Mouse (Mus musculus): Measurements from ENCODE around the gene Ube2d1. TPM values are rescaled to one million over a fixed set of nuclear protein-coding genes. Genes with fewer than 3 reads are reported as not detected.

Ube2d1 gene
- polyA plus RNA-seq, 1 experiment = 17.0 TPM

DNA sequence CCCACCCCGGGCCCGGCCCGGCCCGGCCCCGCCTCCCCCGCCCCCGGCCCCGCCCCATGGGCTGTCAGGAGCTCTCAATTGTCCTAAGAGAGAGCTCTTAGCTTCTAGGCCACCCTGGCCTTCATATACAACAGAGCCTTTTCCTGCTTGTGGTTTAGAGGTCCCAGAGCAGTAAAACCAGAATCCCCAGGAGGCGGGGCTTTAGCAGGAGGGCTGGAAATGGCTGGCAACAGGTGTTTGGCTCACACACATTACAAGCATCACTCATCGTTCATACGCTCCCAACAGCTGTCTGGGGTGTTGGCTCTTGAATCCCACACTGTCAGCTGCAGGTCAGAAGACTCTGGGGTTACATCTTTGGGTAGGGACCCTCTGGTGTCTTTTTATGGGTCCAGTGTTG, 7.2 kb upstream of the Ube2d1 start:
- 3% methylated on average over 11 of the region's 11 CpGs for WGBS
- no peak for DNase-seq (ENCODE audit: low read depth, low spot score)

DNA sequence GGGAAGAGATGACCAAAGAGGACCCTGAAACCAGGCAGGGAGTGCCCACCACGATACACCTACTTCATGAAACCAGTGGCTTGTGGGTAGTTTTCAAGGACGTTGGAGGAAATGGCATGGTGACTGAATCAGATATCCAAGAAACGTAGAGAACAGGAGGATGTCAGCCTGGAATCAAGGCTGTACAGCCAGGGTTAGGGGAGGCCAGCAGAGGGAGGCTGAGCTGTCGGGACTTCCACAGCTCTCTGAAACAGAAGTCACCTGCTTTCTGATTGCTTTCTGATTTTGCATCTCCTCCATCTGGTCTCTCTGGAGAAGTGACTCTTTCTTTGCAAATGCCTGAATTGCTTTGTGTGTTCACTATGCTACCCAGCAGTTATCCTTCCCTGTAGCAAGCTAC, 6.7 kb upstream of the Ube2d1 start:
- no peak for DNase-seq (ENCODE audit: low read depth, low spot score)
- WGBS = 22% methylated on average over 4 of the region's 4 CpGs

DNA sequence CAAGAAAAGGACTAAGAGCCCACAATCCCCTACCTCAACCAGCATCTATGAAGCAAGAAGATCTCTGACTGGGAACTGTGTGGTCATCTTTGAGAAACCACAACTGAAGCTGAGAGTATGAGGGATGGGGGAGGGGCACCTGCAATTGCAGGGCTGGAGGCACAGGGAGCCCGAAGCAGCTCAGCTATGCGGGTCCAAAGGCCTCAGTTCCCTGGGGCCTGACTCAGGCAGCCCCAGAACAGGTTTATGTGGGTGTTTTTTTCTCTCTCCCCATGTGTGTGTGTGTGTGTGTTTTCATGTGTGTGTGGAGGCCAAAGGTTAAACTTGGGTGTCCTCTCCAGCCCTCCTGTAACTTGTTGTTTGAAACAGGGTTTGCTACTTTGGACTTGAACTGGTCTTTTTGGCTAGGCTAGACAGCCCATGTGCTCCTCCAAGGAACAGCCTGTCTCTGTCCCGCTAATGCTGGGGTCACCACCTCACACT, 6.2 kb upstream of the Ube2d1 start:
- no peak for DNase-seq (ENCODE audit: low read depth, low spot score)
- WGBS = 39% methylated on average over 3 of the region's 3 CpGs

DNA sequence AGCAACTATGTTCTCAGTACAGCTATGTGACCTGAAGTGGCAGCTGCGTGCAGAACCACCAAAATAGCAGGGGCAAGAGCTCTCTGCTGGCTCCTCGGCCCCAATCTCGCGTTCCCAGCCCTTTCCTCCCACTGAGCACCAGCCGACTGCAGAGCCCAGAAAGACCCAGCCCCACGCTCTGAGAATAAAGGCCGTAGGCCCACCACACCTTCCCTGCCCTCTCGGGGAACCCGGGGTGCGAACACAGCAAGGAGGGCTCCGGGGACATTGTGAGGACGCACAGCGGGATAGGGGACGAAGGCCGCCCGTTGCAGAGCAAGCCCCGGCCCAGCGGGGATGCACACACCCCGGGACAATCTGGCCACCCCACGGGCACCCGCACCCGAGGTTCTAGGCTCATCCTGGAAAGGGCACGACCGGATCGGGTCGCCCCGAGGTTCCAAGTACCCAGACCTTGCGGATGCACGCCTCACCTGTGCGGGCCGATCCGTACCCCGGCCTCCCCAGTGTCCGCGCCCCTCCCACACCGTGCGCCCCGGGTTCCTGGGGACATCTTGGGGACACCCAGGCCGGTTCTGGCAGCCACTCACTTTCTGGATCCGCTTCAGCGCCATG, 444 bp downstream of the Ube2d1 start:
- WGBS = under 1% methylated on average over 41 of the region's 41 CpGs
- DNase-seq (ENCODE audit: low read depth, low spot score) = no peak

DNA sequence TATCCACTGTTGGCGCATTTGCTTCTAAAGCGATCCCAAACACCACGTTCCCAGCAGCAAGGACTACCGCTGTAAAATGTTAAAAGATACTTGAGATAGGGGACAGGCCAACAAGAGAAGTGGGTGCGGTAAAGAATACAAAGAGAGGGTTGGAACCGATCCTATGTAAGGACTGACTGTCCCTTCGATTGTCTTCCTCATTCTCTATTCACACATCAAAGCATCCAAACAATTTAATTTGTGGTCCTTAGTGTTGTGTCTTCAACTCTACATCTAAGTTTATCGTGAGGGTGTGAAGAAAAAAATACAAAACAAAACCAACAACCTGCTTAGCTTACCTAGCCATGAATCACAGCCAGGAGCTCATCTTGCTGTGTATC, 941 bp downstream of the Ube2d1 start:
- 11% methylated on average over 8 of the region's 8 CpGs for WGBS
- no peak for DNase-seq (ENCODE audit: low read depth, low spot score)

DNA sequence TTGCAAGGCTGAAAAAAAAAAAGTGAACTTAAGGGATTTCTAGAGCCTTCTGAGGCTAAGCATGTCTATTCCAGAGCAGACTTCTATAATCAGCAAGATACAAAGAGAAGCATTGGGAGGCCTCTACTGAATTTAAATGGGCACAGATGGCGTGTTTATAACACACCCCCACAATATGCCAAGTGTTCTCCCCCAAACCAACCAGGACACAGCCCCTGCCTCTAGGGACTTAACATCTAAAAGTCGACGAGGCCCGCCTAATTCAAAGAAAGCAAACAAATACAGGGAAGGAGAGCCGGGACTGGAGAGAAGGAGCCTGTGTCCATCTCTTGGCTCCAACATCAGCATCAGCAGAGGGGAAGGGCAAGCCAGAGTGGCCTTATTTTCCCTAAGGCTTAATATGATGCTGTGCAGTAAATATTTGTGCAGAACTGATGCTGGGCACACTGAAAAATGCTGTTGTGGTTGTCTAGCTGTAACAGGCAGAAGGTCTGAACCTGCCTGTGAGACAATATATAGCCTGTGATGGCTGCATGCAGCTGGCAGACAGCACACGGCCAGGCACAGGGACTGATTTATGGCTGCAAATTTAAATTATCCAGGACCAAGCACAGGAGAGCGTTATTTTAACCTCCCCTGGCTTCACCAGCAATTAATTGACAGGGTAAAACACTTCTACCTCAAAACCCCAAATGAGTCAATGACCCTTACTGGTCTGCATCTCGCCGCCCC, 11.9 kb downstream of the Ube2d1 start:
- WGBS = 64% methylated on average over 9 of the region's 9 CpGs

DNA sequence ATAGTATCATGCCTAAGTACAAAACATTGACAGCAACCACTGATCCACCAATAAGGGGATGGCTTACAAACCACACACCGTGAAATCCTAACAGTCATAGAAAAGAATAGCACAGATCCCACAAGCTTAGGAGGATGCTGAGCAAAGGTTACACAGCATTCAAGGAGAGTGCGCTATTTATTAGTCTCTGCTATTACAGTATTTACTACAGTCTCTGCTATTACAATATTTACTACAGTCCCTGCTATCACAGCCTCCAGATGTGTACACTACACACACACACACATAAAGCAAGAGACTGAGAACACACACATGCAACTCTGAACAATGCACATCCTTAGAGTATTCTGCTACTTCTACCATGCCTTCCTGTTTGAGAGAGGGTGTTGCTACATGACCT, 17.1 kb downstream of the Ube2d1 start:
- no peak for DNase-seq (ENCODE audit: low read depth, low spot score)
- 86% methylated on average over 2 of the region's 2 CpGs for WGBS

More for the DNA sequence above, 11.9 kb downstream of the Ube2d1 start:
- DNase-seq (ENCODE audit: low read depth, low spot score) = no peak

DNA sequence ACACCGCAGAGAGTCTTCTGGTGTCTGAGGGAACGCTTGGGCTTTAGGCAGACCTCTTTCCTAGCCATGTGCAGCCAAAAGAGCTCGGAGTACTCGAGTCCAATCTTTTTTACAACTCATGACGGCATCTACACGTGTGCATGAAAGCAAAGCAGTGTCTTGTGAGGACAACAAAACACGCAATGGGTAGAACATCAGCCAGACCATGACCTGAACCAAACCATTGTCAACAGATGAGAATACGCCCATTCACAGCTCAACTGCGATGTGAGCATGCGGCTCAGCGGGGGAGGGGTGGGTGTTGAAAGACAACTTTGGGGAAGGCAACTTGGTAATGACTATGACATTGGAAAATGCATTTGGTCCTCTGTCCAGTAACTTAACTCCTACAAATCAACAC, 17.6 kb downstream of the Ube2d1 start:
- DNase-seq (ENCODE audit: low read depth, low spot score) = no peak
- WGBS = 81% methylated on average over 11 of the region's 11 CpGs

DNA sequence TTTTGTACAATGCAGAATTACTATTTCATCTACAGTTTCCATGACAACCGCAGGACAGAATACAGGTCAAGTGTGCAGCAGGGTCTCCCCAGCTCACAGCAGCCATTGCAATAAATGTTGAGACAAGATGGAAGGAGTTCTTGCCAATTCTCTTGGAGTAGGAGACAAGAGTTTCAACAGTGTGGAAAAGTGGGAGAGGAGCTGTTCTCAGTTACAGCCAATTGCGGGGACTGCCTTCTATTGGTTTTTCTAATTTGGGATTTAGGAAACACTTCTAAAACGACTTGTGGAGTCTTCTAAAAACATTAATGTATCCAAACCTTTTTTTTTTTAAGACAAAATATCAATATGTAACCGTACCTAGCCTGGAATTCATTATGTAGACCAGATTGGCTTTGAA, 20.0 kb downstream of the Ube2d1 start:
- no peak for DNase-seq (ENCODE audit: low read depth, low spot score)
- 81% methylated on average over 4 of the region's 4 CpGs for WGBS

DNA sequence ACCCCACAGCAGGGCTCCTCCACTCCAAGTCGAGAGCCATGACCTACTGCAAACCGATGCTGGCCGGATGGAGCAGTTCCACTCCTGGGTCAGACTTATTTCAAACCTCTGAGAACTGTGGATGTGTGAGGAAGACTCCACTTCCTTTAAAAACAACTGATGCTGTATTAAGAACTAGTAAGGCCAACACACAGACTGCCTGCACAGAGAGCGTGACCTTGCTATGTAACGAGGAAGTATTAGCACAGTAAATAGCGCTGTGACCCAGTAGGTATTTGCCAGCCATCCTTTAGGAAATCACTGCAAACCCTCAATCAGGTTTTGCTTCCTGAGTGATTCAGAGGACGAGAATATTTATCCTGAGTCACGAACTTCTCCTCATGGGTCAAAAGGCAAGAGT, 23.4 kb downstream of the Ube2d1 start:
- DNase-seq (ENCODE audit: low read depth, low spot score) = no peak
- WGBS = 78% methylated on average over 8 of the region's 8 CpGs

DNA sequence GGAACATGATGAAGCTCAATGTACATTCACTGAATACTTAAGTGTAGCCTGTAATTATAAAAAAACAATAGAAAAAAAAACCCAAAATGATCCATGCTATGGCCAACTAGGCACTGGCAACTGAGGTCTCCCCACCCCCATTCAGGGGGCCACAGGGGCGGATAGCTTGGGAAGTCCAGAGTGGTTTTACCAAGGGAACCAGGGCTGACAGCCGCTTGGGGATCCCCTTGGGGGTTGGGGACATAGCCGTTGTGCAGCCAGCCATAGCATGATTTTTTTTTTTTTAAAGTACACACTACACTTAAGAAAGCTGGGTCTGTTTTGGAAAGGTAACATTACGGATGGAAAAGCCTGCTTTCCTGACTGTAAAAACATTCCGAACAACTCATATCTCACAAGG, 26.1 kb downstream of the Ube2d1 start:
- 92% methylated on average over 5 of the region's 5 CpGs for WGBS
- no peak for DNase-seq (ENCODE audit: low read depth, low spot score)

DNA sequence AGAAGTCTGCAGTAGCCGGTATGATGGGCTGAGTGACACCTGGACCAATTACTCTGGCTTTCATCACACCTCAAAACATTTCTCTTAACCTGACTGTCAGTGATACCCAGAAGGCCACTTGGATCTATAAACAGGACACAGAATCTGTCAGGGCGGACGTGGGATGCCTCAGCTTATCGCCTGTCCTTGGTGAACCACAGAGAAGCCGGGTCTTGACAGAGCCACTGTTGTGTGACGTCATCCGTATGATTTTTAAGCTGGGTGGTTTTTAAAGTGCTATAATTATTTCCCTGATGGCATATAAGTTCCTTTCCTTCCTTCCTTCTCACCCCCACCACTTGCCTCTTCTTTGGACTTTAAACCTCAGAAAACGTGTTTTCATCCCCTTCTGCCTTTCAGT, 26.5 kb downstream of the Ube2d1 start:
- WGBS = 88% methylated on average over 8 of the region's 8 CpGs
- DNase-seq (ENCODE audit: low read depth, low spot score) = no peak

DNA sequence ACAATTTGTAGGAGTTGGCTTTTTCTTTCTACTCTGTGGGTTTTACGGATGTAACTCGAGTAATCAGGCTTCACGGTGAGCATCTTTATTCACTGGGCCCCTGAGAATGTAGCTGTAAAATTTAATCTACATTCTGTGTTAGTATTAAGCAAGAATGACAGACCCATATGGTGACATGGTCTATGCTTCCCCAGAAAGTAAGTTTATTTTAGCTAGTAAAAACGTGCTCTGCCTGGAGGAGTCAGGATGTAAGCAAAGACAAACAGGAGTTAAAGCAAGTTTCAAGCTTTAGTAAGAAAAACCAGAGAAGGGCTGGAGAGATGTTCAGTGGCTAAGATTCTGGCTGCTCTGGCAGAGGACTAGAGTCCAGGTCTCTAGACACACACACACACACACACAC, 31.9 kb downstream of the Ube2d1 start:
- WGBS = 58% methylated on average over 4 of the region's 4 CpGs
- DNase-seq (ENCODE audit: low read depth, low spot score) = no peak

DNA sequence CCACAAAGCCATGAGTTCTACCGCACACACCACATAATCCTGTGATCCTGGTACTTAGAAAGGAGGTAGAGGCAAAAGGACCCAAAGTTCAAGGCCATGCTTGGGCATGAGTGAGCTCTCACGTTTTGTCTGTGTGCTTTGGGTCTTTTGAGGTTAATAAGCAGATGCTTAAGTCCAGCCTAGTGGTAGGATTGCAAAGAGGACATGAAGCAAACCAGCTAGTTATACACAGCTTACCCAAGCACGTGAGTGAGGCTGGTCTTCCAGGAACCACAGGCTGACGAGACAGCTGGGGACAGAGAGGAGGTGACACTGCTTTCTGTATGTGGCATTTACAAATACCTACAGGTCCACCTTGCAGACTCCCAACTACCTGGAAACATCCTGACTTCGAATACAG, 32.6 kb downstream of the Ube2d1 start:
- WGBS = 69% methylated on average over 5 of the region's 5 CpGs

DNA sequence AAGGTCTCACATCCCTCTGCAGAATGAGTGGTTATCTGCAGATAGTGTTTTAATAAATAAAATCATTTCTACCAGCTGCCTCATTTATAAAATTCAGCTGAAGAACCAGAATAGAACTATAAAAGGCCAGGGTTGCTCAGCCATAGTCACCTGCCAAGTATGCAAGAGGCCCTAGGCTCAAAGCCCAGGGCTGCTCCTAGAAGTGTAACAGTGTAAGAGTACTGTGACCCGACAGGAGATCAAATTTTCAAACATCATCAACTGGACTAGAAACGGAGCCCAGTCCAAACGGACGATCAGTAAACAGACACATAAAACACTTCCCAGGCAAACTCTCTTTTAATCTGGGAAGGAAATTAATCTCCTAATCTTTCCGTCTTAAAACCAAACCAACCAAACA, 33.2 kb downstream of the Ube2d1 start:
- DNase-seq (ENCODE audit: low read depth, low spot score) = no peak
- WGBS = 51% methylated on average over 5 of the region's 5 CpGs

More for the DNA sequence above, 32.6 kb downstream of the Ube2d1 start:
- no peak for DNase-seq (ENCODE audit: low read depth, low spot score)

DNA sequence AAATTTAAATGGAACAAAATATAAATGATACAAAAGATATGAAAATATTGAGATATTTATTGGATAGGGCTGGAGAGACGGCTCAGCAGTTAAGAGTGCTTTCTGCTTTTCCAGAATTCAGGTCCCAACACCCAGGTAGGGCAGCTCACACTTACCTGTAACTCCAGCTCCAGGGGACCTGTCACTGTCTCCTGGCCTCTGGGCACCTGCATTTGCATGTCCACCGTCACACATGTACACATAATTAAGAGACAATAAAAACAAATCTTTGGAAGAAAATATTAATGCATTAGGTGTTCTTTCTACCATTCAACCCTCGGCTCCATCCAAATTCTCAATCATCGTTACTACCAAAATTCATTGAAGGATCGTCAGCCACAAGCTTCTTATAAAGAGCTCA, 33.8 kb downstream of the Ube2d1 start:
- no peak for DNase-seq (ENCODE audit: low read depth, low spot score)
- 83% methylated on average over 5 of the region's 5 CpGs for WGBS

DNA sequence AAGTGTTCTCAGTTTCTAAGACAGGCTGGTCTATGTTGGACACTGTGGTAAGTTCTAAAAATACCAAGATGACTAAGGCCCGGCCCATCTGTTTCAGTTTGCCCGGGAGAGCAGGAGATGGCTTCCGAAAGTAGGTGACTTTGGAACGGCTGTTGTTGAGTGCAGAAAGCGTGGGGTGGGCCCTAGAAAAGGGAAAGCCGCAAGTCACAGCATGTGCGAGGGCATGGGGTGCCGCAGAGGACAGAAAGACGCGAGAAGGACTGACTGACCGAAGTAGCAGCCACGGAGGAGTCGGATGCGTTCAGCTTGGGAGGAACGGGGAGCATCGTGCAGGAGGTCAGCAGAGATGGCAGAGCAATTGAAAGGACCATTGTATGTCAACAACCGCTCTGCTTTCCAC, 34.6 kb downstream of the Ube2d1 start:
- WGBS = 84% methylated on average over 17 of the region's 17 CpGs
- no peak for DNase-seq (ENCODE audit: low read depth, low spot score)

DNA sequence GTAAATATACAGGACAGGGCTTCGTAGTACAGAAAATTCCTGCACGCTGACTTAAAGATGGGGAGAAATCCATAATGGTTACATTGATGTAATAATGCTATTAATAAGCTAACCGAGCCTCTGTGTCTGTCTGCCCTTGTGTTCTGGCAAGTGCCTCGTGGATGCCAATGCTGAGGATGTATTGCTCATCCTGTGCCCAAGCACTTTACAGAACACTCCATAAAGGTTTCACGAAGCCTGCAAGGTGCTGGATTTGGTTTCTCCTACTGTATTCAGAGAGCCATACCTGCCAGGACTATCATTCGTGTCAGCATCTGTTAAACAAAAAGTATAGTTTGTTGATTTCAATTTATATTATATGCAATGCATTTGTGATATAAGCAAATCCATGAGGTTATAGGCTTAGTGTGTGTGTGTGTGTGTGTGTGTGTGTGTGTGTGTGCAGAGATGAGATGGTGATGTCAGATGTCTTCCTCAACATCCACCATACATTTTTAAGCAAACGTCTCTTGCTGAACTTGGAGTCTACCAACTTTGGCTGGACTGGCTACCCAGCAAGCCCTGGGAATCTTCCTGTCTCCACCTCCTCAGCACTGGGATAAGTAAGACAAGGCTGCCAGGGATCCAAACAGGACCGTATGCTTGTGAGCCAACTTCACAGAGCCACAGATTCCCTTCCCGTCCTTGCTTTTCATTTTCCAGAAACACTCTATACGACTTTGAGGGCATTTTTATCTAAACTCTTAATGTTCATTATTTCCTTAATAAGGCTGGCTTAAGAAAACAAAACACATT, 35.8 kb downstream of the Ube2d1 start:
- 65% methylated on average over 10 of the region's 10 CpGs for WGBS
- DNase-seq (ENCODE audit: low read depth, low spot score) = no peak

DNA sequence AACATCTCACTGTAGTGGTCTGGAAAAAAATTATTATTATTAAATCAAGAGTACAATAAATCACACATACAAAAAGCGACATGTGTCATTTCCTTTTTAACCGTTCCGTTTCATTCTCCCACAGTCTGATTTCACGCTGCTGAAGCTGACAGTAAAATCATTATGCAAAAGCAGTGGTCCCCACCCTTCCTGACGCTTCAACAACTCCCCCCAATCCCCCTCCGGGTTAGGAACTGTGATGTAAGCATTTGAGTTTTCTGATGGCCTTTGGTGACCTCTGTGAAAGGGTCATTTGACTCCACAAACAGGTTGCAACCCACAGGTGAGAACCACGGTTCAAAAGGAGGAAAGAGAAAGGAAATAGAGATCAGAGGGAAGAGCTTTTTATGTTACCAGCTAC, 38.1 kb downstream of the Ube2d1 start:
- 24% methylated on average over 7 of the region's 7 CpGs for WGBS
- DNase-seq (ENCODE audit: low read depth, low spot score) = no peak

DNA sequence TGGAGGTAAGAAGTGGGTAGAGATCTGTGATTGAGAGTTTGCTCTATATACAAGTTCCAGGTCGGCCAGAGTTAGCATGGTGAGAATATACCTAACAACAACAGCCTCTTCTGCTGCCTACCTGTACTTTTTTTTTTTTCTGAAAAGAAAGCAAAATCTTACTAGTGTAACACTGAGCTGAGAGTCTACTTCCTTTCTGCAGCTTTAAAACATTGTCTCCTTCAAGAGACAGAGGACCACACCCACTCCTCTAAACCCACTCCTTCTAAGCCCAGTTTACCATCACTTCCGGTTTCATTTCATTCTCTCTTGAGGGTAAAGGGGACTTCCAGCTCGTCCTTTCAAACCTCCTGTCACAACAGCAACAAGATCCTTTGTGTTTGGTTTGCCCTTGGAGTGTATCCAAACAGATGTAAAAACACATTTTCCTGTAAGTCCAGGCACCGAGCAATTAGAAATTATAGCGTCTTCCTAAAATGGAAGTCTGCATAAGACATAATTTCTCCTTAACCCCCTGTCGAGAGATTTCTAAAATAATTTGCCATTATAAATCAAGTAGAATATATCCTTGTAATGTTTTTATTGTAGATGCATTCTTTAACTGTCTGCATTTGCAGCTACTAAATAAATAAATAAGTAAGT, 45.5 kb downstream of the Ube2d1 start:
- 24% methylated on average over 6 of the region's 6 CpGs for WGBS
- DNase-seq (ENCODE audit: low read depth, low spot score) = no peak
